Mouse (Mus musculus) lung, postnatal 0 days (tissue): ENCODE results near the gene Nabp2.

ENCODE experiments used
- CTCF ChIP-seq: IDR thresholded peaks from 2 replicates; pipeline ENCODE4 v1.5.1; 2016; ENCODE audit warnings: antibody characterized with exemption, mild to moderate bottlenecking
- EP300 ChIP-seq: IDR thresholded peaks from 2 replicates; pipeline ENCODE4 v1.6.1; 2016; ENCODE audit warnings: antibody characterized with exemption, mild to moderate bottlenecking, control low read depth

GRCm38 (mm10) chr10:128445407-128445806 lies 34.1 kb upstream of the Nabp2 start:
- TF ChIP-seq CTCF, result no peak
- TF ChIP-seq EP300, result no peak
